Mouse (Mus musculus) cerebral cortex, adult 2 months (tissue): Measurements from ENCODE around the gene Usp53.

Source experiments
- WGBS: fragments of 180-500 bp; shearing (Covaris S2); methylation state at CpG from one replicate; pipeline ENCODE4 v1.1.7; 2018; 5-methylcytosine and 5-hydroxymethylcytosine counted together

The Usp53 gene

DNA sequence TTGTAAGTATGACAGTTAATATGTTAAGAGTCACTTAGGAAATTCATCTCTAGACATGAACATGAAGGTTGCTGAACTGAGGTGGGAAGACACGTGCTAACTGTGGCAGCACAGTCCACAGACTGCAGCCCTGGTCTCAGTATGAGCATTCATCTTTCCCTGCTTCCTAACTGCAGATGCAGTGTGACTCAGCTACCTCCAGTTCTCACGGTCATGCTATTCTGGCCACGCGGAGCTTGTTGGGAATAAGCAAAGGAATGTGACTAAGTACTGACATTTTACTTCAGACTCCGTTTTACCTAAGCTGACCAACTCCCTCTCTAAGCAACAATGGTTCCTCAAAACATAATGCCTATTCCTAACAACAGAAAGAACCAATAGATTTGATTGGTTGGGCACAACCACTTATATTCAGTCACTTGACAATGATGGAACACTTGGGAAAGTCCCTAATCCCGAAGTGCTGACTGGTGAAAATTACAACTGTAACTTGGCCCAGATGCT is 40.9 kb downstream of the Usp53 start:
- 62% methylated on average over 6 of the region's 6 CpGs for WGBS

DNA sequence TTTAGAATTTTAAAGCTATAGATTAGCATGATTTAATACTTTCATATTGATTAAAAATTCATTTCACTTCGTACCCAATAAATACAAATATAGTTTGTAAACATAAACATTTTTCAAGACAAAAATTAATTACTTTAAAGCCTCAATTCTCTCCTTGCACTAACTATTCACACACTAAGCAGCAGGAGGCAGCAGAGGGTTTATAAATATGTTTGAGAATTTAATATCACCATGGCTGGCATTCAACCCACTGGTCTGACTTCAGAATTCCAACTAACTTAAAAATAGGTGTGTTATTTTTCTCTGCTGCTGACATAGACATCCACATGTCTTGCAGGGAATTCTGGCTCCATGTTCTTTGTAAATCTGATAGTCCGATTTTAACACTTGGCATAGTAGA is 45.1 kb downstream of the Usp53 start:
- 61% methylated on average over 2 of the region's 2 CpGs for WGBS

- 72% methylated on average over 13 of the region's 13 CpGs for WGBS
These were observed 47.1 kb downstream of the Usp53 start for GRCm38 (mm10) chr3:122937176-122937575.

DNA sequence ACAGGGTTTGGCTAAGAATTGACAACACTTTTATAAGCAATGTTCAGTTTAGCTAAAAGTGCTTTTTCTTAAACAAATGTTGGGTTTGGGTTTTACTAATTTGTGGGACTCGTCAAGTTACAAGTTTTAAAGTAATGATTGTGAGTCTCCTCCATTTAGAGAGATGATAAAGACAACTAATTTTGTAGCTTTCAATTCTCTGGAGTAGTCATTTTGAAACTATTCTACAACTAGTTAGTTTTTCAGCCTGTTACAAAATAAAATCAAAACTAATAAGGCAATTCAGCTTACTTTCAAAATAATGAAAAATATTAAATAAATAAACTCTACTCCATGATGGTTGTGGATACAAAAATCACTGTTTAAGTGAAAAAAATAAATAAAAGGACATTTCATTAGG is 51.8 kb downstream of the Usp53 start:
- WGBS, result 95% methylated on average over 1 of the region's 1 CpGs

GRCm38 (mm10) chr3:122929723-122930122 is 54.6 kb downstream of the Usp53 start:
- WGBS, result 51% methylated on average over 6 of the region's 6 CpGs

GRCm38 (mm10) chr3:122924009-122924914 is 60.0 kb downstream of the Usp53 start, which contains the start of gene 1810037I17Rik:
TSS of gene 1810037I17Rik (plus strand) at chr3:122924203.
- WGBS, result 1% methylated on average over 67 of the region's 68 CpGs

GRCm38 (mm10) chr3:122923147-122923546 is 61.2 kb downstream of the Usp53 start:
- 76% methylated on average over 7 of the region's 7 CpGs for WGBS

DNA sequence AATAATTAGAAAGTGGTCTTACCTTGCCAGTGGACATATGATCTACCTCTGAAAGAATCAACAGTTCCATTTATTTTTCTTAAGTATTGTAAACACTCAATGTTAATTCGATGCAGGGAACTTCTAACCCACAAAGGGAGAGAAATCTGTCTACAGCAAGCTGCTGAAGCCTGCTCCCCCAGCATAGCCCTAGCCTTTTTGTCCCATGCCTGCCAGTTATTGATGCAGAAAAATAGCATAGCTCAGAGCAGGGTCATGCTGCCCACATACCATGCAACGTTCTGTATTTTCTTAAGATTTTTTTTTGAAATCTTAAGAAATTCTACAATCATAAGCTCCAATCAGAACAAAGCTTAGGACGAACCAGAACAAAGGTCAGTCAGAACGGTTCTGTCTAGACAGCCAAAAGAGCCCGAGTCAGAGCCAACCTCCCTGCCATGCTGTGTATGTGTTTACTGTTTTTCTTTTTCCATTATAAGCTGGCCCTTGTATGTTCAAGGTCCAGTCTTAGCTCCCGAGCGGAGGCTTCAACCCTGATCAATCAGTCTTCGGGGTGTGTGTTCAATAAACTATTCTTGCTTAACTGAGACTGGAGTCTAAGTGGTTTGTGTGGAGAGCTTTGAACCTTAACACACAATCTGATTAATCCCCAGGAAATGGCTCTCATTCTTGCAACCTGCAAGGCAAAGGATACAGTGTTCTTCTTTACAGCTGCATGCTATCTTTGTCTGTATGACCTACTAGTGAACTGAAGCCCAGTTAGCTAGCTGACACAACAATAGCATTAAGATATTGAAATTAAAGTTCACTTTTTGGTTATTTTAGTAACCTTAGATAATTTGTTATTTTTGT is 62.4 kb downstream of the Usp53 start:
- 79% methylated on average over 8 of the region's 8 CpGs for WGBS

- 73% methylated on average over 8 of the region's 8 CpGs for WGBS
These were observed 63.5 kb downstream of the Usp53 start for GRCm38 (mm10) chr3:122920572-122921435.

- 91% methylated on average over 8 of the region's 8 CpGs for WGBS
These were observed 65.0 kb downstream of the Usp53 start, which contains the start of gene Gm10959 for GRCm38 (mm10) chr3:122919260-122919659. TSS of gene Gm10959 (minus strand) at chr3:122919360.

DNA sequence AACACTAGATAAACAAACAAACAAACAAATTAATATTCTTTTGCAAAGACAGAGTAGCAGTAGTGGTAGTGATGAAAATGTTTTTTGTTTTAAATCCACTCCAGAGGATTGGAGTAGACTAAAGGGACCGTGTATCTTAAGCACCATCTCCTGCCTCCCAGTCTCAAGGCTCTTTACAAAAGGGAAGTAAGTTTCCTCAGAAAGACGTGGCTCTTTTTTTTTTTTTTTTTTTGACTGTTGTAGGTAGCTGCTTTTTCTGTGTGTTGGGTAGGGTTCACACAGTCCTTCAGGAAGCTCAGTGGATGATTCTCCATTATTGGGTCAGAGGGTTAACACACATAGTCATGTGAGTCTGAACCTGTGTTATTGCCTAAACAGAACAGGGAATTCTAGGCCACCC is 65.6 kb downstream of the Usp53 start:
- 71% methylated on average over 2 of the region's 2 CpGs for WGBS

- 86% methylated on average over 6 of the region's 6 CpGs for WGBS
These were observed 68.1 kb downstream of the Usp53 start for GRCm38 (mm10) chr3:122916191-122916680.

- WGBS, result 88% methylated on average over 5 of the region's 5 CpGs
These were observed 68.8 kb downstream of the Usp53 start for GRCm38 (mm10) chr3:122915493-122915892.

DNA sequence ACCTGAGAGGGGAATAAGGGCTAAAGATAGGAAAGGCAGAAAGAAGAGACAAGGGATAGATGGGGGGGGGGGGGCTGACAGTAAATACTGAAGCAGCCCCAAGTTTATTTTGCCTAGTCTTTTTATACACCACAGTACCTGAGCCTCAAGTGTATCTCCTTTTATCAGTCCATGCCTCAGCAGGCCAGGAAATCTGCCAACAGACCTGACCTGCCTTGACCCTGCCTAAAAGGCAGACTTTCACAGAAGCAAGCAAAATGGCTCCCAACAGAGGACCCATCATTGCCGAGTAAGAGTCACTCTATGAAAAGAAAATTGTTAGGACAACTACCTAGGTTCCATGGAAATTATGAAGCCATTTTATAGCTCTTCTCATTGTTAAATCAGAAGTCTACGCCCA is 76.5 kb downstream of the Usp53 start:
- 90% methylated on average over 2 of the region's 2 CpGs for WGBS

DNA sequence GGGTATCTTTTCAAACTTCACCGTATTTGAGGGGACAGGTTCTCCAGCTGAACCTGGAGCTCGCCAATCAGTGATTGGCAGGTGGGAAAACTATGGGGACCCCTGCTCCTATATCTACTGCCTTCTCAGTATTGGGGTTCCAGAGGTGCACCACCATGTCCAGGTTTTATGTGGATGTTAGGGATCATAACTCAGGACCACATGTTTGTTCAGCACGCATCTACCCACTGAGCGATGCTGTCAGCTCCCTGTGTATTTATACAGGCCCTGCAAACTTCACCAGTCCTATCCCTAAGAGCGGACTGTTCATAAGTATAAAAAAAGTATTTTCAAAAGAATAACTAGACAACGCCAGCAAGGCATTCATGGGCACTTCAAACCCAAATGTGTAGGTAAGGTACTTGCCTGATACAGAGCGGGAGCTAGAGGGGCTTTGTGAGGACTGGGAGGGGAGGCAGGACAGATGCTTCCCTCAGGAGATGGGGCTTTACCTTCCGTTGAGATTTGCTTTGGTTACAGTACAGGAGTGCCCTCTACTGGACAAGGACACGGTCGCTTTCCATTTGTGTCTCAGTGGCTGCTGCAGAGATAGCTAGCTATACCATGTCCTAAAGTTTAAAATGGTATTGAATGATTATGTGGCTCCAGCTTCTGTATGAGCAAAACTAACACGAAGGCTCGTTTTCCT is 80.4 kb downstream of the Usp53 start:
- 39% methylated on average over 12 of the region's 12 CpGs for WGBS

DNA sequence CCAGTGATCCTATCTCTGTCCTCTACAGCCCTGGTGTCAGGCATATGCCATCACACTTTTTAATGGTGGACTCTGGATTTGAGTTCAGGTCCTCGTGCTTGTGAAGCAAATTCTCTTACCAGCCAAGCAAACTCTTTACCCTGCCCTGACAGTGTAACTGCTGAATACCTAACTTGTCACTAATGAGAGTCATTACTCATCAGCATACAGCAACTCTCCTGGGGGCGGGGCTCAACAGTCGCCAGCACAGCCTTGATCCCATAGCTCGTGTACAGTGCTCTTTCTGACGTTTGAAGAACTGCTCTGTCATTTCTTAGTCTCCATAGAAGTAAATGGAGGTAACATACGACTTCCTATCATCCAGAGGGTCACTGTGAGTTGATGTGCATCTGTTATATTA is 86.1 kb downstream of the Usp53 start:
- 69% methylated on average over 6 of the region's 6 CpGs for WGBS

DNA sequence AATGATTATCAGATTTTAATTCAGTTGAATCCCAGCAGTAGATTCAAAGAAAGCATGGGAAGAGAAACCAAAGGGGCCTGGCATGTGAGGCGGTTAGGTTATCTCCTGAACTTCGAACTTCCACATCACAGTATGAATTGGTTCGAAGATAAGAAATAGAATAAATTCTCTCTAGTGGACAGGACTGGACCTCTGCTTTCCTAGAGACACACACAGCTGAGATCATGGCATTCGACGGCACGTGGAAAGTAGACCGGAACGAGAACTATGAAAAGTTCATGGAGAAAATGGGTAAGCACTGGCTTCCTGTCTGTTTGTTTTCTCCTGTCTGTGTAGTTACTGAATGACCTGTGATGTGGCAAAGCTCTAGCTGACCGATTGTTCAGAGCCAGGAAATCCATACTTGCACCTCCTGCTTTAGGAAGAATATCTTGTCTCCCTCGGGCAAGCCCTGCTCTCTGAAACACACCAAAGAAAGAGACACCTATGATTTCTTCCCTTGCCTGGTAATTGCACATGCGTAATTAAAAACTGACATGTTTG is 89.0 kb downstream of the Usp53 start:
- 88% methylated on average over 11 of the region's 11 CpGs for WGBS

- WGBS, result 95% methylated on average over 3 of the region's 3 CpGs
These were observed 89.5 kb downstream of the Usp53 start, which contains the start of gene Fabp2 for GRCm38 (mm10) chr3:122894772-122895171. TSS of gene Fabp2 (plus strand) at chr3:122895072.

GRCm38 (mm10) chr3:122888371-122888819 is 95.9 kb downstream of the Usp53 start:
- 76% methylated on average over 5 of the region's 5 CpGs for WGBS
